Mouse (Mus musculus): ENCODE measurements around the gene Ndrg4. TPM values are rescaled to one million over a fixed set of nuclear protein-coding genes. Genes with fewer than 3 reads are reported as not detected.
A peak's percentile ranks its signal among the peaks of the same experiment; 100 is the strongest.

Gene Ndrg4
- total RNA-seq, 4 experiments from 2014 or later, result 1,272 to 1,518 (median 1,383) TPM

DNA sequence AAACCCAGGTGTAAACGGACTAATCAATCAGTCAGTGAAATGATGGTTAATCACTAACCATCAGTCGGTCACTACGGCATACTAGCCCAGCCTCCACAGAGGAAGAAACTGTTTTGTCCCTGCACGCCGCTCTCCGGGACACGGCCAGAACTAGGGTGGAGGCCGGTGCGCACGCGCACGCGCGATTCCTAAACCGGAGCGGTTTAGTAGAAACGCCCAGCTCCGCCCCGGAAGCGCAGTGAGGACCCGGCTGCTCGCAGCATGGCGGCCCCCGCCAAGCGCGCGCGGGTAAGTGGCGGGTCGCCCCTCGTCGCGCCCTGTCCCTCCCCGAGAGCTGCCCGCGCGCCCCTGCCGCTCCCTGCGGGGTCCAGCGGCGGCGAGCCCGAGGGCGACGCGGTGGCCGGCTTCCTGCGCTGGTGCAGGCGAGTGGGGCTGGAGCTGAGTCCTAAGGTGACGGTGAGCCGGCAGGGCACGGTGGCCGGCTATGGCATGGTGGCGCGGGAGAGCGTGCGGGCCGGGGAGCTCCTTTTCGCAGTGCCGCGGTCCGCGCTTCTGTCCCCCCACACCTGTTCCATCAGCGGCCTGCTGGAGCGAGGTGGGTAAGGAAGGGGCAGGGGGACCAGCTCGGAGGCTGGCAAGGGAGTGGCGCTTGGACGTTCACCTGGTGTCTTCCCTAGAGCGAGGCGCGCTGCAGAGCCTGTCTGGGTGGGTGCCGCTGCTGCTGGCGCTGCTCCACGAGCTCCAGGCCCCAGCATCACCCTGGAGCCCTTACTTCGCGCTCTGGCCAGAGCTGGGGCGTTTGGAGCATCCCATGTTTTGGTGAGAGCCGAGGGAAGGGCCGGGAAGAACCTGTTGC is 39.1 kb downstream of the Ndrg4 start, which contains the start of gene Setd6:
TSS of gene Setd6 (plus strand) at position 206 of the 856 bp plus-strand sequence.
- DNase-seq (ENCODE audit: low spot score in 2 of 2), result peak; percentile 69 to 75

GRCm38 (mm10) chr8:95716546-95717335 is 40.0 kb downstream of the Ndrg4 start:
- no peak for DNase-seq (ENCODE audit: low spot score in 2 of 2)

GRCm38 (mm10) chr8:95727625-95728024 is 50.8 kb downstream of the Ndrg4 start:
- no peak for DNase-seq (ENCODE audit: low spot score in 2 of 2)

DNA sequence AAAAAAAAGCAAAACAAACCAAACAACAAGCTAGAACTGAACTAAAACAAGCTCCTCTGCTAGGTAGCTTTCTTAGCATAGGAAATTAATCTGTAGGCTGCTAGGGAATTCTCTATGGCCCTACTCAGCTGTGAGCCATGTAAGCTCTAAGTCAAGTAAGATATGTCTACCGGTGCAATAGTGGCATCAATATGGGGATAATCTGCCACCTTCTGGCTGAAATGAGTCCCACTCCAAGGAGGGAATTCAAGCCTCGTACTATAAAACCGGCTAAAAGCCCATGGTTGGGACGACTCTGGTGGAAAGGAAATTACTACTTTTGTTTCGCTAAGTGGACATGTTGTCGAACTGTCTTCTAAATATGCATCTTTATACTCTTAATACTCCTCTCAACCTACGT is 61.8 kb downstream of the Ndrg4 start:
- no peak for DNase-seq (ENCODE audit: low spot score in 2 of 2)

- no peak for DNase-seq (ENCODE audit: low spot score in 2 of 2)
Measured at GRCm38 (mm10) chr8:95741732-95742131, 65.0 kb downstream of the Ndrg4 start.

DNA sequence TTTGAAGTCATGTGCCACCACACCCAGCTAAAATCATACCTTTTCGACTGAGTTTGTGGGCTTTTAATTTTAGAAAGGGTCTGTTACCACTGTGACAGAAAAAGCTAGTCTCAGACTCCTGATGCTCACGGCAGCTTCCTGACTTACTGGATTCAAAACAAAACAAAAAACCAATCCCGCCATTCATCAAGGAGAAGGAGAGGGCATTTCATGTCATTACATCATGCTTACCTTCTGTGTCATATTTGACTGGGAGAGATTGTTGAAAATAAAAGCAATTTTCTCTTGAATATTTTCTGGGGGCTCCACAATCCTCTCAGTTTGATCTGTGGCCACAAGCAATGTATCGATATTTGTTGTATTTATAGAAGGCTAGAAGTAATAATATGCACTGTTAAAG is 71.2 kb downstream of the Ndrg4 start:
- DNase-seq (ENCODE audit: low spot score in 2 of 2), result no peak

DNA sequence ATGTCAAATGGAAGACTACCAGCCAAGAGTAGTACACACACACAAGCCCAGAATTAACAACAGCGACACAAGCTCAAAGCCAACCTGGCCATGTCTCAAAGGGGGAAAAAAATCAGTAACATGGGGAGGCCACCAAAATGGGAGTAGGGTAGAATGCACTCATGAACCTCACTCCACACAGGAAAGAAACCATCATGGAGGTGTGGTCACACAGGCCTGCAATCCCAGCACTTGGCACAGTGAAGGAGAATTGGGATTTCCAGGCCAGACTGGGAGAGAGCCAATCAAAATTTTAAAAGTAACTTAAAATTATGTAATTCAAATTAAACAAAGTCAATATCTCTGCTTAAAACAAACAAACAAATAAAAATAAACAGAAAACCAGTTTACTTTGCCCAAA is 75.1 kb downstream of the Ndrg4 start:
- DNase-seq (ENCODE audit: low spot score in 2 of 2), result no peak

GRCm38 (mm10) chr8:95760323-95760722 is 83.5 kb downstream of the Ndrg4 start:
- no peak for DNase-seq (ENCODE audit: low spot score in 2 of 2)

DNA sequence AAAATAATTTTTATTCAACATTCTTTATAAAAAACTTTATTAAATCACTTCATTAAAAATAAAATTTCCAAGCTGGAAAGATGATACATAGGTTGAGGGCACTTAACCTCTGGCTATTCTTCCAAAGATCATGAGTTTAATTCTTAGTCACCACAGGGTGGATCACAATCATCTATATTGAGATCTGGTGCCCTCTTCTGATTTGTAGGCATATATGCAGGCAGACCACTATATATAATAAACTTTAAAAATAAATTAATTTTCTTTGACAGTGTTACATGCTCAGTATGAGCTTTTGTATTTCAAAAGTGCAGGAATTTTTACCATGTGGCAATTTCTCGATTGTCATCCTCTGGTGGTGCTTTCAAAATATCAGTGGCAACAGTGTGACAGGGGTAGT is 87.4 kb downstream of the Ndrg4 start:
- DNase-seq (ENCODE audit: low spot score in 2 of 2), result no peak

Small RNAs within 50 kb of the gene (microRNA-seq; reads per million reads assigned to microRNA genes)
- 2.5 to 6.7 reads per million in 2 experiments for gene Mir7073

Other genes starting within 250 kb of the Ndrg4 start
- 10 to 100 TPM; 48.2 to 65.2 (median 54.6) TPM for gene Cfap20, start 242.1 kb upstream of the Ndrg4 start, total RNA-seq (2022)
- 10 to 100 TPM; 61.1 to 82.5 (median 70.6) TPM for gene Csnk2a2, start 186.9 kb upstream of the Ndrg4 start, total RNA-seq (2022)
- gene Ccdc113, start 142.9 kb upstream of the Ndrg4 start, total RNA-seq (2022), result 1 to 10 TPM; 1.2 to 2.7 (median 1.6) TPM
- not detected for gene Prss54, start 100.6 kb upstream of the Ndrg4 start, total RNA-seq (2022)
- gene Gins3, start 43.5 kb upstream of the Ndrg4 start, total RNA-seq (2022), result 1 to 10 TPM; 1.8 to 3.4 (median 2.5) TPM
- gene Setd6, start 38.9 kb downstream of the Ndrg4 start, total RNA-seq (2022), result 10 to 100 TPM; 18.7 to 27.8 (median 23.9) TPM
- 100 to 1,000 TPM; 116 to 162 (median 145) TPM for gene Cnot1, start 130.5 kb downstream of the Ndrg4 start, total RNA-seq (2022)
- 100 to 1,000 TPM in 2 of 4 experiments, 10 to 100 TPM in 2; 63.0 to 115 (median 93.6) TPM for gene Sap18b, start 148.4 kb downstream of the Ndrg4 start, total RNA-seq (2022)
- gene Slc38a7, start 176.6 kb downstream of the Ndrg4 start, total RNA-seq (2022), result 10 to 100 TPM; 29.0 to 32.8 (median 29.8) TPM
- gene Got2, start 211.6 kb downstream of the Ndrg4 start, total RNA-seq (2022), result 100 to 1,000 TPM; 224 to 240 (median 236) TPM